Mouse (Mus musculus) erythroblast, embryonic 14.5 days (primary cell): ENCODE results near the gene Mrgpre. TPM values are rescaled to one million over a fixed set of nuclear protein-coding genes. Genes with fewer than 3 reads are reported as not detected.

Experiments used
- H3K27me3 ChIP-seq: 2 replicates; pipeline ENCODE4 v1.6.1; 2012; ENCODE audit warnings: inconsistent platforms; ENCODE audit not compliant: control insufficient read depth
- H3K36me3 ChIP-seq: 2 replicates; pipeline ENCODE4 v1.6.1; 2012; ENCODE audit warnings: mild to moderate bottlenecking, inconsistent platforms; ENCODE audit not compliant: control insufficient read depth
- H3K4me1 ChIP-seq: 2 replicates; pipeline ENCODE4 v1.6.1; 2012; ENCODE audit warnings: inconsistent platforms; ENCODE audit not compliant: control insufficient read depth
- H3K4me3 ChIP-seq: replicated peaks from 2 replicates; pipeline ENCODE3; 2012; ENCODE audit warnings: moderate library complexity, mild to moderate bottlenecking, inconsistent platforms
- H3K9me3 ChIP-seq: 2 replicates; pipeline ENCODE4 v1.6.1; 2012; ENCODE audit warnings: low read length, inconsistent platforms, mixed read lengths; ENCODE audit not compliant: control insufficient read depth
- GATA1 ChIP-seq: IDR thresholded peaks from 2 replicates; pipeline ENCODE4 v1.6.1; 2012; ENCODE audit warnings: low read length, inconsistent platforms, mixed read lengths
- TAL1 ChIP-seq: IDR thresholded peaks from 3 replicates; pipeline ENCODE4 v1.6.1; 2012; ENCODE audit warnings: low read length, inconsistent platforms, mixed read lengths
- polyA plus RNA-seq: library from polyadenylated mRNA; stranded (reverse); fragments of >175 nt; gene quantifications from 2 replicates; pipeline ENCODE4 v1.2.3, GENCODE M21; 2012

Mrgpre gene
- polyA plus RNA-seq, 1 experiment = not detected

GRCm38 (mm10) chr7:143758956-143759355, 25.3 kb downstream of the Mrgpre start:
- H3K27me3 ChIP-seq = peaks cover 18% of the 10 kb centered on the region
- H3K9me3 ChIP-seq = no peaks in the 10 kb centered on the region
- H3K4me3 ChIP-seq = no peak overlapping the region
- H3K36me3 ChIP-seq = no peaks in the 10 kb centered on the region
- H3K4me1 ChIP-seq = peaks cover 11% of the 10 kb centered on the region
- TF ChIP-seq TAL1 (no peak), GATA1 (no peak)

DNA sequence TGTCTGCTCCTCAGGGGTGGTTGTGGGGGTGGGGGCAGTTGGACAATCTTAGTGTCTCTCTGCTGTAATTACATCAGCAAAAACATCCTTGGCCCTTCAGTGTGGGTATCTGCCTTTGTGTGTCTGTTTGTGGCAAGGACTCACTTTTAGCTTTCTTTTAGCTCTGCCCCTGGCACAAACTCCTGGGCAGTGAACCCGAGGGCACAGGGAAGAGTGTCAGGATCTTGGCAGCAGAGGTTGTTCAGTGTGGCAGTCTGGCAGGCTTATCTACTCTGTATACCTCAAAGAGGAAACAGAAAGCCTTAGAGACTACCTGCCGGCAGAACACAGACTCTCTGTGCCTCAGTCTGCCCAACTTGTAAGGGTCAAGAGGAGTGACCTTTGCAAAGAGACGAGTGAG, 26.6 kb downstream of the Mrgpre start:
- TF ChIP-seq GATA1 = no peak
- no peak for TF ChIP-seq TAL1
- Histone ChIP-seq H3K36me3 (no peaks in the 10 kb centered on the region), H3K4me1 (peaks cover 11% of the 10 kb centered on the region), H3K4me3 (no peak overlapping the region), H3K27me3 (peaks cover 18% of the 10 kb centered on the region), H3K9me3 (no peaks in the 10 kb centered on the region)

GRCm38 (mm10) chr7:143757027-143757390, 27.3 kb downstream of the Mrgpre start:
- peaks cover 18% of the 10 kb centered on the region for H3K27me3 ChIP-seq
- H3K4me3 ChIP-seq = no peak overlapping the region
- H3K36me3 ChIP-seq = no peaks in the 10 kb centered on the region
- no peak for TF ChIP-seq GATA1
- TF ChIP-seq TAL1 = no peak
- H3K9me3 ChIP-seq = no peaks in the 10 kb centered on the region
- H3K4me1 ChIP-seq = peaks cover 11% of the 10 kb centered on the region

DNA sequence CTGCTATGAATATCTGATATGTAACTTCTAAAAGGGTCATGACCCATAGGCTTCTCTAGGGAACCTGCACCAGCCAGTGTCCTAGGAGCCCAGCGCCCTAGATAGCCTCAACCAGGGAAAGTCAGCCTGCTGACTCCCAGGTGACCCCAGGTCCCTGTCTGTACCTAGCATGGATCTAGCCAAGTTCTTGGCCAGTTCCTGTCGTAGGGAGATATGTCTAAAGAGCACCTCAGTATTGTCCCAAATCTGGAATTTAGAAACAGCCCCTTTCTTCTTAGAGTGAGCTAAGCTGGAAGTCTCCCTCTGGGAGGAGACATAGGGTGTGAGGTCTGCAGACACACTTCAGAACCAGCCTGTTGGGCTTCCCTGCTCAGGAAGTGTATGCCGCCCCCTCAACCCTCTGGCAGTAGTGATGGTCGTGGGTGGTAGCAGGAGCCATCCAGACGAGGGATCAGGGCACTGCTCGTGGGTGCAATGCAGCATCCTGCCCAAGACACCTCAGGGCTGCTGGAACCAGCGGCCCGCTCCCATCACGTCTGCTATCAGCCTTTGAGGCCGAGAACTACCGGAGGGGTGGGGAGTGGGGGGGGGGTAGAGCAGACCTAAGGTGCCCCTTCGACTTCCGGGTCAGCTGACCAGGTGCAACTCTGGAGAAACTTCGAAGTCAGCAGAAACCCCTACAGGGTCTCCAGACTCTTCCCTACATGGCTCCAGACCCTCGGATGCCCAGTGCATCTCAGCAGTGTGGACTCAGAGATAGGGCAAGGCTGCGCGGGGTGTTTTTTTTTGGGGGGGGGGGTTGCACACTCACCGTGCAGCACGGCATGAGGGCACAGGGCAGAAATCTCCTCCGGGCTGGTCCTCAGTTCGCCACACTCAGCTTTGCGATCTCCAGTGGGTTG, 27.9 kb downstream of the Mrgpre start, which contains the start of gene Osbpl5:
Gene Osbpl5, minus strand, starts transcription at position 861 of the 902 bp plus-strand sequence.
- Histone ChIP-seq H3K9me3 (no peaks in the 10 kb centered on the region), H3K4me1 (peaks cover 12% of the 10 kb centered on the region), H3K27me3 (peaks cover 18% of the 10 kb centered on the region), H3K4me3 (no peak within 1 kb of the TSS), H3K36me3 (no peaks in the 10 kb centered on the region)
- no peak for TF ChIP-seq TAL1
- TF ChIP-seq GATA1 = no peak

DNA sequence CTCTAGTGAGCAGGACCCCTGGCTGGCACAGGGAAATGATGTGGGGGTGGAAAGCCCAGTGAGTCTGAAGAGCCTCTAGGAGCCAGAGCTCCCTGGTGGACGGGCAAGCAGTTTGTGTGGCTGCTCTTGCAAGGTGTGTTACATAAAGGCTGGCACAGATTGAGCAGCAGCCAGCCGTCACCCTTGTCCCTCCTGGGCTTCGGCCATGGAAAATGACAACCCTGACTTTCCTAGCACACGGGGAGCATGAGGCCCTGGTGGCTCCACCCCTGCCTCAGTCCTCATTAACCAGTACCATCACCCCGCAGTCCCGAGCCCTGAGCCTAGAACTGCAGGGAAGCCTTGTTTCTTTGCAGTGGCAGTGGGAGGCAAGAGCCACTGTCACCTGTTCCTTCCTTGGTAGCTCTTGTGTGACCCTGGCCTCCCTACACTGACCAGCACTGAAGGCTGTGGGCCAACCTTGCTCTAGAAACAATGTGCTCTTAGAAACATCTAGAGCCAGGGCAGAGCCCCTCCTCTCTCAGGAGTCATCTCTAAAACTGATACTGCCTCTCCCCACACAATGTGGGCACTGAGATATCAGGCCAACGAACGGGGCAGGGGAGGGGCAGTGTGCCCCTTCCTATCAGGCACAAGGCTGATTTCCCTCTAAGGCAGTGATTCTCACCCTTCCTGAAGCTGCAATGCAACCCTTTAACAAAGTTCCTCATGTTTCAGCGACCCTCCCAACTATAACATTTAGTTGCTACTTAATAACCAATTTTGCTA, 28.8 kb downstream of the Mrgpre start:
- Histone ChIP-seq H3K9me3 (no peaks in the 10 kb centered on the region), H3K27me3 (peaks cover 18% of the 10 kb centered on the region)

DNA sequence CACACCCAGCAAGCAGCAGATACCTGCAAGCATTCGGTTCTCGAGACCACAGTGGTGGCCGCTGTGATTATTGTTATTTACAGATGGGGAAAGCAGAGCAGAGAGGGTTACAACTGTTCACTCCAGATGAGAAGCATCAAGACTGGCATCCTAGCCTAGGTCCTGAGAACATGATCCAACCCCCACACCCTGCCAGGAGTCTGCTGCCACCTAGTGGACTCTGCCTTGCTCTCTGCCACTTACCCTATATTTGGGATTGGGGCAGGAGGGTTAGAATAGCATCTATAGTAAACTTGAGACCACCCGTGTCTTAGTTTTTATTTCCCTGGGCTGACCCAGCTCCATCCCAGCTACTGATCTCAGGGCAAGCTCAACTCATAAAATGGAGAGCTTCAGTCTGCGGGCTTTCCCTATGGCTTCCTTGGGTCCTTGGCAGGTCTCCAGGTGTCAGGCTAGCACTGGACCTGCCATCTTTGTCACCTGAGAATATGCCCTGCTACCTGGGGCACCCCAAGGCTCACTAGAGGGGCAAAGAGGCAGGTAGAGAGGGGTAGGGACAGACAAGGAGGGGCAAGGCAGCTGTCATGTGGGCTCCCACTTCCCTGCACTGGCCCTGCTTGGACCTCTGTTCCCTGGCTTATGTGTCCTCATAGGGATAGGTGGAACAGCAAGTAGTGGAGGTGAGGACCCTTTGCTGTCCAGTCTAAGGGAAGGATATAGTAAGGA, 30.1 kb downstream of the Mrgpre start:
- Histone ChIP-seq H3K4me1 (peaks cover 12% of the 10 kb centered on the region), H3K4me3 (no peak overlapping the region), H3K36me3 (no peaks in the 10 kb centered on the region), H3K27me3 (peaks cover 18% of the 10 kb centered on the region), H3K9me3 (no peaks in the 10 kb centered on the region)
- TF ChIP-seq TAL1 = no peak
- no peak for TF ChIP-seq GATA1

More for the DNA sequence above, 28.8 kb downstream of the Mrgpre start:
- Histone ChIP-seq H3K4me3 (no peak overlapping the region), H3K36me3 (no peaks in the 10 kb centered on the region), H3K4me1 (peaks cover 12% of the 10 kb centered on the region)
- TF ChIP-seq GATA1 (no peak), TAL1 (no peak)

GRCm38 (mm10) chr7:143752606-143753005, 31.7 kb downstream of the Mrgpre start:
- H3K27me3 ChIP-seq = peaks cover 12% of the 10 kb centered on the region
- no peak for TF ChIP-seq GATA1
- TF ChIP-seq TAL1 = no peak
- H3K4me3 ChIP-seq = no peak overlapping the region
- H3K36me3 ChIP-seq = no peaks in the 10 kb centered on the region
- no peaks in the 10 kb centered on the region for H3K9me3 ChIP-seq
- H3K4me1 ChIP-seq = peaks cover 12% of the 10 kb centered on the region

GRCm38 (mm10) chr7:143752056-143752455, 32.2 kb downstream of the Mrgpre start:
- TF ChIP-seq TAL1 (no peak), GATA1 (no peak)
- H3K4me3 ChIP-seq = no peak overlapping the region
- H3K4me1 ChIP-seq = peaks cover 10% of the 10 kb centered on the region
- no peaks in the 10 kb centered on the region for H3K36me3 ChIP-seq
- peaks cover 9% of the 10 kb centered on the region for H3K27me3 ChIP-seq
- no peaks in the 10 kb centered on the region for H3K9me3 ChIP-seq
